Mouse (Mus musculus) megakaryocyte, embryonic 14.5 days (primary cell): ENCODE results near the gene Gm20388.

Source experiments
- FLI1 ChIP-seq: IDR thresholded peaks from 2 replicates; pipeline ENCODE4 v1.6.1; 2012; ENCODE audit warnings: low read length, inconsistent platforms, mixed read lengths
- GATA1 ChIP-seq: IDR thresholded peaks from 3 replicates; pipeline ENCODE4 v1.6.1; 2012; ENCODE audit warnings: mixed read lengths, low read length, inconsistent platforms, borderline replicate concordance

GRCm38 (mm10) chr8:123750171-123750693 lies 3839.6 kb downstream of the Gm20388 start:
- TF ChIP-seq GATA1 (no peak), FLI1 (no peak)
